Mouse (Mus musculus): ENCODE measurements around the gene 1600002K03Rik. TPM values are rescaled to one million over a fixed set of nuclear protein-coding genes. Genes with fewer than 3 reads are reported as not detected.
A peak's percentile ranks its signal among the peaks of the same experiment; 100 is the strongest.

The 1600002K03Rik gene
- polyA plus RNA-seq, 1 experiment: 16.4 TPM

DNA sequence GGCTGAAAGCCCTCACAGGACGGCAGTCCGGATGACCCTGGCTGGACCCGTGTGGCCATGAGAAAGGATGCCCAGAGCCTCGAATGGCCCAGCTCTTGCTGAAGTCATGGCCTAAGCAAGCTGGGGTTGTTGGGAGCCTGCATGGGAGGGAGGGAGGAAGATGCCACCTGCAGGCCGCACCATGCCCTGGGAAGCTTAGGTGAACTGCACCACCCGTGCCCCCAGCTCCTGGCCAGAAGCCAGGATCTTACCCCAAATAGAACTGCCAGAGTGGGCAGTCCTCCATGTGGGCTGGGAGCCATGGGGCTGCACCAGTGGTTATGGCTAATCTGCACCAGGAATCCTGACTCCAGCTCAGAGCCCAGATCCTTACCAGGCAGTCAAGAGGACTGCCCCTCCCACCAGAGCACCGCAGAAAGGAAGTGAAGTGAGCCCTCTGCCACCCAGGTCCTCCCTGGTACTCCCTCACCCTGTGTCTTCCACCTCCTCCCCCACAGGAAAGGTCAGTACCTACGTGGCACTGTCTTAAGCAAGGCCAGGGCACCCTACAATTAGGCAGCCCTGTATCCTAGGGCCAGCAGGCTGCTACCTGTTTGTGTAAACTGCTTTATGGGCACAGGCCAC lies 39.4 kb upstream of the 1600002K03Rik start:
- Histone ChIP-seq H3K4me1 (ENCODE audit: control insufficient read depth, insufficient read depth, low read length) (peaks cover 41% of the 10 kb centered on the region), H3K27ac (ENCODE audit: insufficient read depth, low read length) (no peak overlapping the region), H3K4me3 (replicated peaks; ENCODE audit: insufficient read depth, low read depth, low read length) (no peak overlapping the region), H3K27me3 (ENCODE audit: control insufficient read depth, insufficient read depth, low read length) (no peaks in the 10 kb centered on the region)
- TF ChIP-seq POLR2A (IDR thresholded peaks at IDR 0.05; ENCODE audit: borderline replicate concordance, insufficient read depth, low read length): no peak
- TF ChIP-seq CTCF (IDR thresholded peaks at IDR 0.05; ENCODE audit: borderline replicate concordance, insufficient read depth, low read depth, low read length): no peak
- 20% methylated on average over 8 of the region's 8 CpGs for WGBS
- DNase-seq: peak in 1 of 2 experiments; percentile 55

DNA sequence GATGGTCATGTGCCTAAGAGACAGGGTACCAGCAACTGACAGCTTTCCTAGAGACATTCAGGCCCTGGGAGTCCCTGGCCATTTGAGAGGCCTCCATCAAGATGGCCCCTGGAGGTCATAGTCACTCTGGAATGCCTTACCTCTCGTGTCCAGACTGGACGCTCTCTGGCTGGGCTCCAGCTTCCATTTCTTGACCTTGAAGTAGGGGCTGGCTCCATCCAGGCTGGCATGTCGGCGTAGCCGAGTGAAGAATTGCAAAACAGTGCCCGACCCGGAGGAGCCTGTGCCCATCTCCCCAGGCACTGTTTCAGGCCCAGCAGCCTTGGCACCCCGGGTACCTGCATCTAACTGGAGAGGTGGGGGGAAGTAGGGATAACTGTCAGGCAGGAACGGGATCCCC lies 38.3 kb upstream of the 1600002K03Rik start:
- H3K4me1 ChIP-seq (ENCODE audit: control insufficient read depth, insufficient read depth, low read length): peaks cover 32% of the 10 kb centered on the region
- no peak overlapping the region for H3K4me3 ChIP-seq (replicated peaks; ENCODE audit: insufficient read depth, low read depth, low read length)
- 74% methylated on average over 9 of the region's 9 CpGs for WGBS
- no peak overlapping the region for H3K27ac ChIP-seq (ENCODE audit: insufficient read depth, low read length)
- no peaks in the 10 kb centered on the region for H3K27me3 ChIP-seq (ENCODE audit: control insufficient read depth, insufficient read depth, low read length)
- DNase-seq: no peak
- TF ChIP-seq CTCF (IDR thresholded peaks at IDR 0.05; ENCODE audit: borderline replicate concordance, insufficient read depth, low read depth, low read length) (no peak), POLR2A (IDR thresholded peaks at IDR 0.05; ENCODE audit: borderline replicate concordance, insufficient read depth, low read length) (no peak)

DNA sequence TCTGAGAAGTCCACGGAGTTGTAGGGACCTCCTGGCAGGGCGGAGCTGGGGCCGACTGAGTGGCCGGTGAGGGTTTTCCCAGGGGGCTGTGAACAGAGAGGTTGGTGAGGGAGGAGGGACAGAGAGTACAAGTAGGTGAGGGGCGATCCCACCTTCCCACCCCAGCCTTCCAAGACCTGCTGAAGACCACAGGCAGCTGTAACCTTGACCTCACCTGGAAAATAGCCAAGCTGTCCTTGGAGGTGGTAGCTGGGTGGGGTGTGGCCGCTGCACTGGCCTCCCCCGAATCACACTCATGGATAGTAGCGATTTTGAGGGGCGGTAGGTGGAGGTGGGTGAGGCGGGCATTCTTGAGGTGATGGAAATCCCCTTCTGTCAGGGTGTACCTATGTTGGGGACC lies 37.6 kb upstream of the 1600002K03Rik start:
- no peak for TF ChIP-seq POLR2A (IDR thresholded peaks at IDR 0.05; ENCODE audit: borderline replicate concordance, insufficient read depth, low read length)
- TF ChIP-seq CTCF (IDR thresholded peaks at IDR 0.05; ENCODE audit: borderline replicate concordance, insufficient read depth, low read depth, low read length): no peak
- no peaks in the 10 kb centered on the region for H3K27me3 ChIP-seq (ENCODE audit: control insufficient read depth, insufficient read depth, low read length)
- no peak for DNase-seq
- H3K27ac ChIP-seq (ENCODE audit: insufficient read depth, low read length): no peak overlapping the region
- H3K4me3 ChIP-seq (replicated peaks; ENCODE audit: insufficient read depth, low read depth, low read length): no peak overlapping the region
- WGBS: 80% methylated on average over 10 of the region's 10 CpGs
- H3K4me1 ChIP-seq (ENCODE audit: control insufficient read depth, insufficient read depth, low read length): peaks cover 26% of the 10 kb centered on the region

DNA sequence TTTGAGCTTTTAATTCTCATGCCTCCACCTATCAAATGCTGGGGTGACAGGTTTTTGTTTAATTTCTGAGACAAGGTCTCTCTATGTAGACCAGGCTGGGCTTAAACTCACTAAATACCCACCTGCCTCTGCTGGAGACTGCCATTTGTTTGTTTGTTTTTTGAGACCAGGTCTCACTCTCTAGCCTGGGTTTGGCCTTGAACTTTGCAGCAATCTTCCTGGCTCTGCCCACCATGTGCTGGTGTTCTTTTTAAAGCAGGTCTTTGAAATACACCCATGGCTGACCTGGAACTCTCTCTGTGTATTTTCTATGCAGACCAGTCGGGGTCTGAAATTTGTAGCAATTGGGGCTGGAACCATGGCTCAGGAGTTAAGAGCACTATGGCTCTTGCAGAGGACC lies 37.1 kb upstream of the 1600002K03Rik start:
- TF ChIP-seq CTCF (IDR thresholded peaks at IDR 0.05; ENCODE audit: borderline replicate concordance, insufficient read depth, low read depth, low read length): no peak
- TF ChIP-seq POLR2A (IDR thresholded peaks at IDR 0.05; ENCODE audit: borderline replicate concordance, insufficient read depth, low read length): no peak
- Histone ChIP-seq H3K4me3 (replicated peaks; ENCODE audit: insufficient read depth, low read depth, low read length) (no peak overlapping the region), H3K27me3 (ENCODE audit: control insufficient read depth, insufficient read depth, low read length) (no peaks in the 10 kb centered on the region), H3K27ac (ENCODE audit: insufficient read depth, low read length) (no peak overlapping the region), H3K4me1 (ENCODE audit: control insufficient read depth, insufficient read depth, low read length) (peaks cover 22% of the 10 kb centered on the region)
- WGBS: 100% methylated on average over 1 of the region's 1 CpGs
- DNase-seq: no peak

DNA sequence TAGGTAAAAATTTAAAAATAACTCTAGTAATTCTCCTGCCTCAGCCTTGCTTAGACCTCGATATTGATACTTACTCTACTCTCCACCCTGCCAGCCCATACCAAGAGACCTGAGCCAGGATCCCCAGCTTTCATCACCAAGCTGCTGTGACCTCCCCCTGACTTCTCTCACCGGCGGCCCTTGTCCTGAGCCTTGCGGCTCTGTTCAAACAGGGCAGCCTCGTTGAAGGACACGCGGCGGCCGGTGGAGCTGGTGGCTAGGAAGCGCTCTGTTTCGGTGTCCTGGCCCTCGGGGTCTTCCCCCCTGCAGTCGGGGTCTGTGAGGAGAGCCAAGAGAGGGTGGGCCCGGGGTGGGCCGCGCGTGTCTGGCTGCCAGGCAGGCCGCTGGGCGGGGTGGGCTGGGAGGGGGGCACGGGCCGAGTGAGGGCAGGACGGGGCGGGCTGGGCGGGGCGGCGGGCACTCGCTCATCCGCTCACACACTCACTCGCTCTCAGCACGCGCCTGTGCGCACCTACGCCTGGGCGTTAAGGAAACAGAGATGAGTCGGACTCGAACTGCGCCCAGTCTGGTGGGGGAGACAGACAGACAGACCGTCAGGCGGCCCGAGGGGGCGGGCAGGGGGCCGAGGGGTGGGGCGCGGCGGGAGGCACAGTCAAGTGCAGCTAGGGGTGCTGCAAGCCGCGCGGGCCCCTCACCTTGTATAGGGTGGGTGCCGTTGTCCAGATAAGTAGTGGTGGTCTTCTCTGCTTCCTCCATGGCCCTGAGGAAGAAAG lies 36.4 kb upstream of the 1600002K03Rik start:
- no peak overlapping the region for H3K27ac ChIP-seq (ENCODE audit: insufficient read depth, low read length)
- WGBS: 38% methylated on average over 49 of the region's 49 CpGs
- H3K4me3 ChIP-seq (replicated peaks; ENCODE audit: insufficient read depth, low read depth, low read length): no peak overlapping the region
- peaks cover 14% of the 10 kb centered on the region for H3K4me1 ChIP-seq (ENCODE audit: control insufficient read depth, insufficient read depth, low read length)
- TF ChIP-seq CTCF (IDR thresholded peaks at IDR 0.05; ENCODE audit: borderline replicate concordance, insufficient read depth, low read depth, low read length) (no peak), POLR2A (IDR thresholded peaks at IDR 0.05; ENCODE audit: borderline replicate concordance, insufficient read depth, low read length) (no peak)
- DNase-seq: no peak
- no peaks in the 10 kb centered on the region for H3K27me3 ChIP-seq (ENCODE audit: control insufficient read depth, insufficient read depth, low read length)

DNA sequence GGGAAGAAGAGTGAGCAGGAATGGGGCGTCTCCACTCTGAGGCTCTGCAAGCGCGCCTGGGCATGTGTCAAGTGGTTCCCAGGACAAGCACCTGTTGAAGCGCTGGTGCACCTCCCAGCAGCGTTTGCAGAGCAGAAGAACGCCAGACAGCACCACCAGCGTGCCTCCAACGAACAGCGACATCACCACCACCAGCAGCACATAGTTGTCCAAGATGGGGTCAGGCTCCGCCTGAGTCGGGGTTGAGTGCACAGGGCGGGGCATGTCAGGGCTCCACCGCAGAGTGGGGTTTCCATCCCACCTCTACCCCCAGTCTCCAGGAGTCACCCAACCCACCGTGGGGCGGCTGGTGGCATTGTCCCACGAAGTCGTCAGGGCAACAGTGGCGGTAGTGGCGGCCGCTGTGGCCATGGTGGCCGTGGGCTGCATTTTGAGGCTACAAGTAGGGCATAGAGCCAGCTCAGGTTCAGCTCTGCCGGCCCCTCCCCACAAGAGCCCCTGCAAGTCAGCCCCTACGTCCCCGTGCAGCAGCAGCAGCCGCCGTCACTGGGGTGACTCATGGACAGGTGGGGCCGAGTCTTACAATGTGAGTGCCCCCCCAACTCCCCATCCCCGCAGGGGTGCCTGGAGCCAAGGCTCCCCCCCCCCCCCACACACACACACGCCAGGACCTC lies 35.7 kb upstream of the 1600002K03Rik start:
- Histone ChIP-seq H3K27ac (ENCODE audit: insufficient read depth, low read length) (no peak overlapping the region), H3K4me1 (ENCODE audit: control insufficient read depth, insufficient read depth, low read length) (peaks cover 8% of the 10 kb centered on the region; the same call in 1 of the 2 replicates), H3K27me3 (ENCODE audit: control insufficient read depth, insufficient read depth, low read length) (no peaks in the 10 kb centered on the region), H3K4me3 (replicated peaks; ENCODE audit: insufficient read depth, low read depth, low read length) (peak overlapping the region; percentile 63)
- TF ChIP-seq POLR2A (IDR thresholded peaks at IDR 0.05; ENCODE audit: borderline replicate concordance, insufficient read depth, low read length) (no peak), CTCF (IDR thresholded peaks at IDR 0.05; ENCODE audit: borderline replicate concordance, insufficient read depth, low read depth, low read length) (no peak)
- 13% methylated on average over 29 of the region's 29 CpGs for WGBS
- peak; percentile 63 to 64 for DNase-seq

DNA sequence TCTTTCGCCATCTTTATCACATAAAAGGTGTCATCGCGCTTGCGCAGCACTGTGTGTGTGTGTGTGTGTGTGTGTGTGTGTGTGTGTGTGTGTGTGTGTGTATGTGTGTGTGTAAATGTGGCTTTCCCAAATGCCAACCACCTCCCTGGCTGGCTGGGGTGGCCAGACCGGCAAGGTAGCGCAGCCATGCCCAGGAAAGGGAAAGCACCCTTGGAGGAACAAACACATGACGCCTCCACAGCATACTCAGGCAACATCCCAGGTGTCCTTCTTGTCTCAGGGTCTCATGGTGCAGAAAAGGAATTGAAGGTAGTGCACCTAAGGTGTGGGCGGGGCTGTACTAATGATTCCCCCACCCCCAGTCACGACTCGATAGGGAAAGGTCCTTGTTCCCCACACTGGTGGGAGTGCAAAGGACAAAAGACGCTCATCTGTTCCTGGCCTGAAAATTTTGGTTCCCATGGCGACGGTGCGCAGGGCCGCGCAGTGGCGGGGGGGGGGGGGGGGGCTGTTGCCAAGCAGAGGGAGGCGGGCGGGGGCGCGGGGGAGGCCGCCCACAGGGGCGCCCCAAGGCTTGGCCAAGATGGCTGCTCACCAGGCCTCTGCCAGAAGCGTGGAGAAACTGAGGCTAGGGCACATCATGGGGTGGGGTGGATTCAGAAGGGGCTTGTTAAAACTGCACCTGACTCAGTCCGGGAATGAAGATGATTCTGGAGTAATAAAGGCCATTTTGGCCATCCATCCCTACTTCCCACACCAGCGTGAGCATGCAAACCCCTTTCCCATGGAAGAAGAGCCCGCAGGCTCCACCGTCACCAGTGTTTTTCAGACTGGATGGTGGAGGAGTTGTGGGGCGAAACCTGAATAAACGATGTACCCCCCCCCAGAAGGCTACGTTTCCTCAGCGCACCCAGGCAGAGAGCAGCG lies 34.9 kb upstream of the 1600002K03Rik start:
- H3K4me1 ChIP-seq (ENCODE audit: control insufficient read depth, insufficient read depth, low read length): peaks cover 7% of the 10 kb centered on the region; the same call in 1 of the 2 replicates
- peak overlapping the region; percentile 87 for H3K4me3 ChIP-seq (replicated peaks; ENCODE audit: insufficient read depth, low read depth, low read length)
- 5% methylated on average over 33 of the region's 33 CpGs for WGBS
- peak overlapping the region; percentile 50 for H3K27ac ChIP-seq (ENCODE audit: insufficient read depth, low read length)
- H3K27me3 ChIP-seq (ENCODE audit: control insufficient read depth, insufficient read depth, low read length): no peaks in the 10 kb centered on the region
- peak; percentile 62 to 69 for DNase-seq
- TF ChIP-seq POLR2A (IDR thresholded peaks at IDR 0.05; ENCODE audit: borderline replicate concordance, insufficient read depth, low read length): 0 out of 2 replicates have a peak, but pooled peaks have one; percentile 18
- no peak for TF ChIP-seq CTCF (IDR thresholded peaks at IDR 0.05; ENCODE audit: borderline replicate concordance, insufficient read depth, low read depth, low read length)

All from cerebellum, adult 2 months (tissue).